Mouse (Mus musculus) neural tube, embryonic 13.5 days (tissue): ENCODE data around the gene Pde10a. TPM values are rescaled to one million over a fixed set of nuclear protein-coding genes. Genes with fewer than 3 reads are reported as not detected.
A peak's percentile ranks its signal among the peaks of the same experiment; 100 is the strongest.

Experiments
- ATAC-seq: fragments of 200-750 bp; cut with Nextera tagmentation; 2 replicates; pipeline ENCODE4 v1.8.0; 2017; ENCODE audit warnings: low read depth, mild to moderate bottlenecking, moderate TSS enrichment, moderate library complexity
- H3K27ac ChIP-seq: fragments of 300-500 bp; sonication (generic); replicated peaks from 2 replicates; pipeline ENCODE4 v1.5.1; 2015; ENCODE audit warnings: moderate library complexity, mild to moderate bottlenecking, inconsistent platforms
- H3K27me3 ChIP-seq: fragments of 300-500 bp; sonication (generic); 2 replicates; pipeline ENCODE4 v1.6.1; 2015; ENCODE audit warnings: mild to moderate bottlenecking, inconsistent platforms
- H3K36me3 ChIP-seq: fragments of 300-500 bp; sonication (generic); 2 replicates; pipeline ENCODE4 v1.6.1; 2015; ENCODE audit warnings: mild to moderate bottlenecking, inconsistent platforms
- H3K4me1 ChIP-seq: fragments of 300-500 bp; sonication (generic); replicated peaks from 2 replicates; pipeline ENCODE4 v1.6.1; 2015; ENCODE audit warnings: inconsistent platforms
- H3K4me2 ChIP-seq: fragments of 300-500 bp; sonication (generic); 2 replicates; pipeline ENCODE4 v1.6.1; 2015; ENCODE audit warnings: inconsistent platforms, mild to moderate bottlenecking, moderate library complexity
- H3K4me3 ChIP-seq: fragments of 300-500 bp; sonication (generic); 2 replicates; pipeline ENCODE4 v1.5.1; 2015; ENCODE audit warnings: mild to moderate bottlenecking, inconsistent platforms
- H3K9ac ChIP-seq: fragments of 300-500 bp; sonication (generic); 2 replicates; pipeline ENCODE4 v1.6.1; 2015; ENCODE audit warnings: moderate library complexity, mild to moderate bottlenecking, inconsistent platforms
- H3K9me3 ChIP-seq: fragments of 300-500 bp; sonication (generic); 2 replicates; pipeline ENCODE4 v1.6.1; 2016; ENCODE audit warnings: inconsistent platforms
- WGBS: fragments of 180-500 bp; shearing (Covaris S2); methylation state at CpG from one replicate; pipeline ENCODE4 v1.1.7; 2015; 5-methylcytosine and 5-hydroxymethylcytosine counted together
- polyA plus RNA-seq: library from polyadenylated mRNA; unstranded; fragments of >200 nt; fragmentation: Nextera tagmentation; extraction: Ambion mirVana; gene quantifications from 2 replicates; pipeline ENCODE4 v1.2.1, GENCODE M21; 2015

Pde10a gene
- polyA plus RNA-seq, 1 experiment from 2014 or later, result 10.7 TPM

DNA sequence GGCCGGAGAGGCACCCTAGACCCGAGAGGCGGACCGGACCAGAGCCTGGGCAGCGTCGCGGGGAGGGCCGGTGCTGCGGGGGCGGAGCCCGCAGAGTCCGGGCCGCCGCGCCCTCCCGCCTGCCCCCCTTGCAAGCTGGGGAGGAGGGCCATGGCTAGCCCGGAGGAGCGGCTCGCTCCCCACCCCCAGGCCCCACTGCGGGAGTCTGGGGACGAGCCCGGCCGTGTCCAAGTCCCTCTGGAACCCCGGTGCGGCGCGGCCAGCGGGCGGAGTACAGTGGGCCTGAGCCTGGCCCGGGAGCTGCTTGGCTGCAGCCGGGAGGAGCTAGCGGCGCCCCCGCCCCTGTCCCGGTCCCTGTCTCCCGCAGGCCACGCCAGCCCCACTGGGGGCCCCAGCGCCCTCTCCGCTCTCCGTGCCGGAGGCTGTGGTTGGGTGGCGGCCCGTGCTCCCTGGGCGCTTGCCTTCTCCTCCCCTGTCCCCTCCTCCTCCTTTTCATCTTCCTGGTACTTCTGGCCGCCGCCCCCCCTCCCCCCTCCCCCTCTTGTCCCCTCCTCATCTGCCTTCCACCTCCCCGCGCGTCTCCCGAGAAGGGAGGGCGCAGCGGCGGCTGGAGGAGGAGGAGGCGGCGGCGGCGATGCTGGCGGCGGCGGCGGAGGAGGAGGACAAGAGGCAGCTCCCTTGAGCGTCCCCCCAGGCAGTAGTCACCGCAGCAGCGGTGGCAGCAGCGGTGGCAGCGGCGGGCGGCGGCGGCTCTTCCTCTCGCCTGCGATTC is 276.1 kb downstream of the Pde10a start:
- peak; percentile 90 for ATAC-seq
- WGBS, result under 1% methylated on average over 48 of the region's 72 CpGs
- peaks cover 50% of the 10 kb centered on the region for H3K27me3 ChIP-seq

DNA sequence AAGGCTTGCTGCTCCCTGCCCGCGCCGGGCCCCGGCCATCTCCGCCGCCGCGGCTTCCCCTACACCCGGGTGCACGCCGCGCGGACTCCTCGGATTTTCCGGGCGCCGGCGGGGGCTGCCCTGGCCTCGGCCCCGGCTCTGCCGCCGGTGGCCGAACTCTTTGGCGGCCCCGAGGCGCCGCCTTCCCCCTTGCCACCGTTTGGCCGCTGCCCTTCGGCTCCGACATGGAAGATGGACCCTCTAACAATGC is 276.6 kb downstream of the Pde10a start:
- peak overlapping the region; percentile 87 for H3K4me3 ChIP-seq
- peaks cover 45% of the 10 kb centered on the region for H3K27me3 ChIP-seq
- peak overlapping the region; percentile 87 for H3K4me2 ChIP-seq
- H3K9ac ChIP-seq, result peak overlapping the region; percentile 93
- no peak for ATAC-seq
- peak overlapping the region; percentile 92 for H3K27ac ChIP-seq
- under 1% methylated on average over 27 of the region's 31 CpGs for WGBS
- H3K9me3 ChIP-seq, result no peaks in the 10 kb centered on the region
- H3K4me1 ChIP-seq, result peaks cover 52% of the 10 kb centered on the region
- no peaks in the 10 kb centered on the region for H3K36me3 ChIP-seq

More for the DNA sequence above, 276.1 kb downstream of the Pde10a start:
- Histone ChIP-seq H3K36me3 (no peaks in the 10 kb centered on the region), H3K9me3 (no peaks in the 10 kb centered on the region), H3K4me2 (peak overlapping the region; percentile 87), H3K4me3 (peak overlapping the region; percentile 87), H3K4me1 (peaks cover 52% of the 10 kb centered on the region), H3K27ac (peak overlapping the region; percentile 92), H3K9ac (peak overlapping the region; percentile 93)

DNA sequence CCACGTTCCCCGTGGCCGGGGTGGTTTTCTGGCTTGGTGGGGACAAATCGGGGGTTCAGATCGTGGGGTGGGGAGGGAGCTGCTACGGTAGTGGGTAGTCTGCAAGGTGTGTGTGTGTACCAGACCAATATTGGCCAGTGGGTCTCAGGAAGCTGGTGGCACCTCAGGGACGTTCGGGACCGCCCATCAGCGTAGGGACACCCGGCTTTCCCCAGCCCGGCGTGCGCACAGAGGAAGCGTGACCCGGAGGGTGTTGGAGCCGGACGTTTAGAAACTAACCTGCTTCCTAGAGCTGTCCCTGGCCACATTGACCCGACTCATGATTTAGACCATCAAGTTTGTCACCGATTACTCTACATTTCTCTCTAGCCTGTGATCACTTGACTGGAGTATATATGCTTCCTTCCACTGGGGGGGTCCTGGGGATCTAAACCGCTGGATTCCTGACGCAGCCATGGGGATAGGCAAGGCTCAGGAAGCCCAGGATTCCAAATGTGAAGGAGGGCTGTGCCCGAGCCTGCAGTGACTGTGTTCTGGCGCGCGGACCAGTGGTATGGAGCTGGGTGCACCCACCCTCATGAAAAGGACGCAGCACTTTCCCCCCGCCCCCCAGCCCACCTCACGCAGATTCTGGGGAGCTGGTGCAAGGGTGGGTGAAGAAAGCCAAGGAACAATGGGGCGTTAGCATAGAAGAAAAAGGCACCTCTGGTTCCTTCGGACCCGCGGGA is 277.2 kb downstream of the Pde10a start:
- Histone ChIP-seq H3K4me1 (peaks cover 52% of the 10 kb centered on the region), H3K27ac (peak overlapping the region; percentile 92)

DNA sequence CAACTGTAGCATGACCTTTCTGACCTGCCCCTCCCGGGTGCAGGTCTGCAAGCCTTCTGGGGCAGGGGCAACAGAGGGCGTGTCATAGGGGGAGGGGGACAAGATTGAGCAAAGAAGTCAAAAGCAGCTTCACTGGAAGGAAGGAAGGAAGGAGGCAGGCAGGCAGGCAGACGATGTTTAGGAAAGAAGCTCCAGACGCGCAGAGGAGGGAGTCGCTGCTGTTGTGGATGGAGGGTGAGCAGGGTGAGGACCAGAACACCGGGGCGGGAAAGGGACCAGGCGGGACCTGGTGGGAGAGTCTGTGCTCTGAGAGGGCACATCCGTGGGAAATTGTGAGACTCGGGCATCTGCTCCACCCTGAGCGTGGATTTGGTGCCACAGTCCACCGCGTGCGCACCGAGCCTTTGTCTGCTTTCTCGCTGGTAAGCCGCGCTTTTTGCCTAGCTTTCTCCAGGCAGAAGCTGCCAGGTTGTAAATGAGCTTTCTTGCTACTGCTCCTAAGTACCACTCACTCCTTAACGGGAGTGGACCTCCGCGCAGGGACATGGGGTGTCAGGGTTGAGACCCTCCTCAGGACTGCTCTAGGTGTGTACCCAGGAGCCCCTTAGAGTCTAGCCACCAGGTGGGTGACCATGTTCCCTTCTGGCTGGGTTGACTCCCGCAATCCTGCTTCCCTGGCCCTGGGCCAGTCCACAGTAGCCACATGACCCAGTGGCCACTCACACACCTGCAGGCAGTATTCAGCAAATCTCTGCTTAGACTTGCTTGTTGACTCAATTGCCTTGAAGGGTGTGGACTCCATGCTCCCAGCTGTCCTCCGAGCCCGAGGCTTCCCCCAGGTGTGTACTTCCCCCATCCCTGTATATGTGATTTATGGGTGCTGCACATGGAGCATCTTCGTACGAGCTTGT is 278.0 kb downstream of the Pde10a start:
- no peaks in the 10 kb centered on the region for H3K36me3 ChIP-seq
- peak overlapping the region; percentile 93 for H3K9ac ChIP-seq
- H3K27me3 ChIP-seq, result peaks cover 36% of the 10 kb centered on the region
- 5% methylated on average over 27 of the region's 27 CpGs for WGBS
- peak overlapping the region; percentile 92 for H3K27ac ChIP-seq
- H3K9me3 ChIP-seq, result no peaks in the 10 kb centered on the region
- no peak for ATAC-seq
- H3K4me2 ChIP-seq, result peak overlapping the region; percentile 87
- H3K4me1 ChIP-seq, result peaks cover 52% of the 10 kb centered on the region
- peak overlapping the region; percentile 87 for H3K4me3 ChIP-seq

More for the DNA sequence above, 277.2 kb downstream of the Pde10a start:
- Histone ChIP-seq H3K36me3 (no peaks in the 10 kb centered on the region), H3K4me2 (peak overlapping the region; percentile 87), H3K4me3 (peak overlapping the region; percentile 87), H3K27me3 (peaks cover 43% of the 10 kb centered on the region), H3K9ac (peak overlapping the region; percentile 93), H3K9me3 (no peaks in the 10 kb centered on the region)
- under 1% methylated on average over 33 of the region's 33 CpGs for WGBS
- peak; percentile 34 for ATAC-seq

DNA sequence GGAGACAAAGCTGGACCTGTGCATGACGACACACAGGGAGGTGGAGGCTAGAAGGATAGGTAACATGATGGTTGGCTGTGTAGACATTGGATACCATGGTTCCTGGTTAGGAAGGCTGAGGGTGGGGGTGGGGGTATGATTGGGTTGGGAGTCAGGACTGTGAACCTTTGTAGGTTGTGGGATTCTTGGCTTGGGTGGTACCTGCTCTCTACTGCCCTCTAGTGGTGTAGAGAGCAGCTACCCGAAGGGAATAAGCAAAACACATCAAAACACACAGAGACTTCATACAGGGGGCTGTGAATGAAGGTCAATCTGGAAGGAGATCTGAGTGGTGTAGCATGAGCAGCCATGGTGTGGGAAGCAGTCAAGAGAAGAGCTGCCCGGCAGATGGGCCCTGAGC is 282.2 kb downstream of the Pde10a start:
- H3K9me3 ChIP-seq, result no peaks in the 10 kb centered on the region
- H3K9ac ChIP-seq, result no peak overlapping the region
- WGBS, result 51% methylated on average over 3 of the region's 3 CpGs
- H3K27ac ChIP-seq, result no peak overlapping the region
- peaks cover 40% of the 10 kb centered on the region for H3K4me1 ChIP-seq
- peaks cover 11% of the 10 kb centered on the region; the same call in 1 of the 2 replicates for H3K27me3 ChIP-seq
- no peak overlapping the region for H3K4me3 ChIP-seq
- no peak for ATAC-seq
- H3K4me2 ChIP-seq, result no peak overlapping the region
- H3K36me3 ChIP-seq, result no peaks in the 10 kb centered on the region

DNA sequence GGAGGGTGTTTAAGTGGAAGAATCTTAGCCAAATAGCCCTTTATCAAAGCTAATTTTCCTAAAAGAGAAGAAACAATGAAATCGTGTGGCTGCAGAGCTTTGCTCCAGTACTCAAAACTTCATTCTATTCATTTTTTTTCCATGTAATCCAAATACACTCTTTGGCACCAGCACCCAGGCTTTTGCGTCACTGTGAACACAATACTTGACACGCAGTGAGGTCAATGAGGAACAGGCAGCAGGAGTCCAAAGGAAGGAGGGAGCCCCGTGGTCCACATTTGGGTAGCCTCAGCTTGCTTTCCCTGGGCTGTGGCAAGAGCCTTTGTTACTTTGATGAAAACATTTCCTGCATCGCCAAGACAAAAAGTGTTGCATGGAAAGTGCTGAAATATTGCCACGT is 284.6 kb downstream of the Pde10a start:
- peaks cover 30% of the 10 kb centered on the region for H3K4me1 ChIP-seq
- no peaks in the 10 kb centered on the region; the same call in 1 of the 2 replicates for H3K27me3 ChIP-seq
- H3K9me3 ChIP-seq, result no peaks in the 10 kb centered on the region
- H3K27ac ChIP-seq, result no peak overlapping the region
- no peak for ATAC-seq
- no peak overlapping the region for H3K9ac ChIP-seq
- H3K4me2 ChIP-seq, result no peak overlapping the region
- H3K4me3 ChIP-seq, result no peak overlapping the region
- 68% methylated on average over 6 of the region's 6 CpGs for WGBS
- H3K36me3 ChIP-seq, result no peaks in the 10 kb centered on the region

DNA sequence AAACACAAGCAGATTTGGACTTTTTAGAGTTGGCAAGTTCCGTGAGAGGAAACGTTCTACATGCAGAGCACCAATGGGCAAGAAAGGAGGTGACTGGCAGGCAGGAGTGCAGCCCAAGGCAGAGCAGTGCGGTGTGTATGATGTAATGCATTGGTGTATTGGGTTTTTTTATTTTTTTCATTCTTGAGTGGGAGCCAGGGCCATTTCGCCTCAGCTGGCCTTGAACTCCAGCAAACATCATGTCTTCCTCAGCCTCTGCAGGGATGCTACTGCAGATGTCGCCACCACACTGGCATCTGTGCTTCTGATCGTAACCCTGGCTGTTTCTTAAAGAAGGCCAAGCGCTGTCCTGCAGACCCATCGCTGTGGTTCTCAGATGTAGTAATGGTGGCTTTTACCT is 285.0 kb downstream of the Pde10a start:
- no peak overlapping the region for H3K27ac ChIP-seq

DNA sequence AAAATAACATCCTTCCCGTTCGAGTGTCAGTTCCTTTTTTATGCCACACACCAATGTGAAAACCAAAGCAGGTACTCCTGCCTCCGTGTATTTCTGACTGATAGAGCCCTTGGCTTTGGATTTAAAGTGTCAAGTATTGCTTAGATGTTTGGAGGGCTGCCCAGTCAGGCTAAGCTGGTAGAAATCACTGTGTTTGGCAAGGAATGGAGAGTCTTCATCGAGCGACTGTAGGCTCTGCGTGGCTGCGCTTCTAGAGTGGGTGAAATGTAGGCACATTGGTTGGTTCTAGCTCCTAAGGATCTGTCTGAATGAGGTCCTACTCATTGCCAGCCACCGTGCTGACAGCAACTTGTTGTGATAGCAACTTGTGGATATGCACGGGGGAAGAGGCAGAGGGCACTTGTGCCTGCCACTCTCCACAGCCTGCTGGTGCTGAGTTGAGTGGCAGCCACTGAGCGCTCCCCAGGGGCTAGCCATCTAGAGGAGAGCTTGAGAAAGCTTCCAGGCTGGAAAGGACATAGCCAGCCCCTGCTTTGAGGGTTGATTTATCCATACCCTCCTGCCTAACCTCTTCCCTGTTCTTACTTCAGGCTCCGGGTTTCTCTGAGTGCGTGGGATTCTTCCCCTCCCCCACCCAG is 287.2 kb downstream of the Pde10a start:
- no peaks in the 10 kb centered on the region for H3K9me3 ChIP-seq
- peaks cover 18% of the 10 kb centered on the region for H3K4me1 ChIP-seq
- no peak overlapping the region for H3K27ac ChIP-seq
- H3K27me3 ChIP-seq, result no peaks in the 10 kb centered on the region
- H3K36me3 ChIP-seq, result no peaks in the 10 kb centered on the region
- H3K9ac ChIP-seq, result no peak overlapping the region
- 58% methylated on average over 12 of the region's 12 CpGs for WGBS
- no peak overlapping the region for H3K4me3 ChIP-seq
- ATAC-seq, result no peak
- H3K4me2 ChIP-seq, result no peak overlapping the region

More for the DNA sequence above, 285.0 kb downstream of the Pde10a start:
- Histone ChIP-seq H3K36me3 (no peaks in the 10 kb centered on the region), H3K9ac (no peak overlapping the region), H3K4me3 (no peak overlapping the region), H3K4me2 (no peak overlapping the region), H3K27me3 (no peaks in the 10 kb centered on the region; the same call in 1 of the 2 replicates), H3K4me1 (peaks cover 26% of the 10 kb centered on the region), H3K9me3 (no peaks in the 10 kb centered on the region)
- 89% methylated on average over 8 of the region's 8 CpGs for WGBS
- ATAC-seq, result no peak

DNA sequence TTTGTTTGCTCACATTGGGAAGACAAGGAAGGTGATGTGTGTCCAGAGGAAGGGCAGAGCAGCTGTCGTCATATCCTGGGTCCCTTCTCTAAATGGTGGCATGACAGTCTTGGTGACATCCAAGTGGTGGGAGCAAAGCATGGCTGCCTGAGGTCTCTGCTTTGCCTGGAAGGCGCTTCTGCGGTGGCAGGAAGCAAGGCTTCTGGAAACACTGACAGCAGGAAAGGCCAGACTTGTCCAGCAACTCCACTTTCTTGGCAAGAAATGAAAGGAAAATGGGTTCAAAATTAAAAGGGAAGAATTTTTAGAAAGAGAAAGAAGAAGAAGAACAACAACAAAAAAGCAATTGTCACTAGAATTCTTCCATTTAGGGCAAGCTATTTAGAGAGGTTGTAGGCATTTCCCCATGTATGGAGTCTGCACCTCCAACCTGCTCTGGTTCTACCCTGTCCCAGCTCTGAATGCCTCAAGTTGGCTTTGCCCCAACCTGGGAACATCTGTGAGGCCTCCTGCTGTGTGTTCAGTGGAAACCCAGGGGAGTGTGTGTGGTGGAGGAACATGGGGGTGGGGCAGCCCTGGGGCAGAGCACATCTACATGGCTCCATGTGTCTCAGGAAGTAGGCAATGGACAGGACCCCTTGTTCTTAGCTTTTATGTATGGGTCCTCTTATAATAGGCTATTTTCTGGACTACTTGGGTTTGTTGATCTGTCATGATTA is 288.8 kb downstream of the Pde10a start:
- no peaks in the 10 kb centered on the region for H3K9me3 ChIP-seq
- H3K4me2 ChIP-seq, result no peak overlapping the region
- no peak overlapping the region for H3K4me3 ChIP-seq
- H3K36me3 ChIP-seq, result no peaks in the 10 kb centered on the region
- ATAC-seq, result no peak
- H3K27ac ChIP-seq, result no peak overlapping the region
- 86% methylated on average over 3 of the region's 3 CpGs for WGBS
- H3K9ac ChIP-seq, result no peak overlapping the region
- H3K4me1 ChIP-seq, result peaks cover 18% of the 10 kb centered on the region
- H3K27me3 ChIP-seq, result no peaks in the 10 kb centered on the region

DNA sequence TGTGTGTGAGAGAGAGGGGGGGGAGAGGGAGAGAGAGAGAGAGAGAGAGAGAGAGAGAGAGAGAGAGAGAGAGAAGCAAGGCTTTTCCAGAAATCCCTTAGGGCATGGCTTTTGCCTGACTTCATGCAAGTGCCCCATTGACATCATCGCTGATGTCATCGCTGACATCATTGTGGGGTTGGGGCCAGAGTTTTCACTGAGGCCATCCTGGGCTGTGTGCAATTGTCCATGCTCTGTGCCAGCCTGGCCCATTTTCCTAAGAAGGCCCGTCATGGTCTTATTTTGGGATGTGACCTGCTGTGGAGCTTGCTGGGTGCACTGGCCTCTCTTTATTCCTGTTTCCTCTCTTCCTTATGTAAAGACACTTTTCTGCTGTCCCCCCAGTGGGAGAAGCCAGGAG is 290.2 kb downstream of the Pde10a start:
- peaks cover 18% of the 10 kb centered on the region for H3K4me1 ChIP-seq
- no peaks in the 10 kb centered on the region for H3K9me3 ChIP-seq
- no peak overlapping the region for H3K9ac ChIP-seq
- H3K4me3 ChIP-seq, result no peak overlapping the region
- H3K27ac ChIP-seq, result no peak overlapping the region
- H3K4me2 ChIP-seq, result no peak overlapping the region
- ATAC-seq, result no peak
- 88% methylated on average over 3 of the region's 3 CpGs for WGBS
- no peaks in the 10 kb centered on the region for H3K36me3 ChIP-seq
- no peaks in the 10 kb centered on the region for H3K27me3 ChIP-seq

DNA sequence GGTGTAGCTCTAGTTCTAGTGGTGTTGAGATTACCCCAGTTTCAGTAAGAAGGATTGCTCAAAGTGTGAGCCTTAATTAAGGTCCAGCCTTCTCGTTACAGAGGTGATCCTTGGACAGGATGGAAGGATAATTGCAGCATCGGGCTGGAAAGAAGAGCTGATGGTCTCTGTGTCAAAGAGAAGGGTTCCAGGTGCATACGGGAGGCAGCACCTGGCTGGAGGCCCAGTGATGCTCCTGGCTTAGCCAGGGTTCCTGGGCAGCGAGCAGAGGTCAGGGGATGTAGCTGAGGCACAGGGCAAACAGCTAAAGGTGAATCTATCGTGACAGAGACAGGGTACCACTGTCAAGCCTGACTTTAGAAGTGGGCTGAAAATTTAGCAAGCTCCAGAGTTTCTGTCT is 290.7 kb downstream of the Pde10a start:
- Histone ChIP-seq H3K36me3 (no peaks in the 10 kb centered on the region; the same call in 1 of the 2 replicates), H3K9me3 (no peaks in the 10 kb centered on the region), H3K27ac (no peak overlapping the region), H3K4me3 (no peak overlapping the region), H3K9ac (no peak overlapping the region), H3K4me2 (no peak overlapping the region), H3K4me1 (peaks cover 18% of the 10 kb centered on the region), H3K27me3 (no peaks in the 10 kb centered on the region)
- 84% methylated on average over 5 of the region's 5 CpGs for WGBS
- no peak for ATAC-seq
